Mouse (Mus musculus): ENCODE results near the gene Wrap53.
"Not testable (repeated sequence)": the region's sequence is repeated elsewhere in the genome, so short reads cannot be mapped to it uniquely, and the experiment has no call there.

Gene Wrap53

GRCm38 (mm10) chr11:69534990-69535389 is 45.1 kb downstream of the Wrap53 start:
- DNase-seq (ENCODE audit: low read depth in 1 of 2, low spot score in 2 of 2): no peak

GRCm38 (mm10) chr11:69532480-69533150 is 47.4 kb downstream of the Wrap53 start:
- no peak for DNase-seq (ENCODE audit: low read depth in 1 of 2, low spot score in 2 of 2)

GRCm38 (mm10) chr11:69530755-69531154 is 49.3 kb downstream of the Wrap53 start:
- not testable (repeated sequence) for DNase-seq (ENCODE audit: low read depth in 1 of 2, low spot score in 2 of 2)

GRCm38 (mm10) chr11:69530281-69530680 is 49.8 kb downstream of the Wrap53 start:
- not testable (repeated sequence) for DNase-seq (ENCODE audit: low read depth in 1 of 2, low spot score in 2 of 2)

- DNase-seq (ENCODE audit: low read depth in 1 of 2, low spot score in 2 of 2): no peak
These were observed 52.0 kb downstream of the Wrap53 start for GRCm38 (mm10) chr11:69528031-69528390.

GRCm38 (mm10) chr11:69527098-69528030 is 52.7 kb downstream of the Wrap53 start:
- DNase-seq (ENCODE audit: low read depth in 1 of 2, low spot score in 2 of 2): no peak

GRCm38 (mm10) chr11:69526631-69527030 is 53.4 kb downstream of the Wrap53 start:
- no peak for DNase-seq (ENCODE audit: low read depth in 1 of 2, low spot score in 2 of 2)

- DNase-seq (ENCODE audit: low read depth in 1 of 2, low spot score in 2 of 2): no peak
These were observed 54.4 kb downstream of the Wrap53 start for GRCm38 (mm10) chr11:69525661-69526060.

- DNase-seq (ENCODE audit: low read depth in 1 of 2, low spot score in 2 of 2): no peak
These were observed 56.4 kb downstream of the Wrap53 start for GRCm38 (mm10) chr11:69523651-69524050.

- DNase-seq (ENCODE audit: low read depth in 1 of 2, low spot score in 2 of 2): no peak
These were observed 58.4 kb downstream of the Wrap53 start for GRCm38 (mm10) chr11:69521526-69522149.

- DNase-seq (ENCODE audit: low read depth in 1 of 2, low spot score in 2 of 2): no peak
These were observed 60.1 kb downstream of the Wrap53 start for GRCm38 (mm10) chr11:69519976-69520375.

- peak in 1 of 2 experiments; percentile 18 for DNase-seq (ENCODE audit: low read depth in 1 of 2, low spot score in 2 of 2)
These were observed 63.4 kb downstream of the Wrap53 start for GRCm38 (mm10) chr11:69516661-69517060.

- no peak for DNase-seq (ENCODE audit: low read depth in 1 of 2, low spot score in 2 of 2)
These were observed 63.9 kb downstream of the Wrap53 start for GRCm38 (mm10) chr11:69516151-69516640.

GRCm38 (mm10) chr11:69513840-69514239 is 66.2 kb downstream of the Wrap53 start:
- no peak for DNase-seq (ENCODE audit: low read depth in 1 of 2, low spot score in 2 of 2)
